Mouse (Mus musculus) myocyte (in vitro differentiated cells): ENCODE measurements around the gene Efcab8.

Experiments
- POLR2A ChIP-seq: IDR thresholded peaks from one replicate; pipeline ENCODE4 v1.6.1; 2011; ENCODE audit warnings: low read depth, mild to moderate bottlenecking, control low read depth, moderate library complexity; ENCODE audit not compliant: insufficient read length
- SRF ChIP-seq: IDR thresholded peaks from one replicate; pipeline ENCODE4 v1.6.1; 2011; ENCODE audit warnings: low read depth; ENCODE audit not compliant: control insufficient read depth, insufficient read length
- USF1 ChIP-seq: IDR thresholded peaks from one replicate; pipeline ENCODE4 v1.6.1; 2011; ENCODE audit warnings: low read depth, mild to moderate bottlenecking, control low read depth, moderate library complexity

GRCm38 (mm10) chr2:153734033-153734432 lies 45.7 kb upstream of the Efcab8 start:
- no peak for TF ChIP-seq USF1
- no peak for TF ChIP-seq POLR2A
- no peak for TF ChIP-seq SRF
